Mouse (Mus musculus) ES-E14 (cell line): ENCODE measurements around the gene Rasgef1b. TPM values are rescaled to one million over a fixed set of nuclear protein-coding genes. Genes with fewer than 3 reads are reported as not detected.

Source experiments
- DNase-seq: peaks from one replicate; pipeline ENCODE4 v3.0.0-alpha.2; 2013; ENCODE audit warnings: low read depth, low spot score
- H3K27ac ChIP-seq: 2 replicates; pipeline ENCODE4 v1.5.1; 2012; ENCODE audit warnings: low read depth, mild to moderate bottlenecking, low read length, moderate library complexity, mixed read lengths; ENCODE audit not compliant: poor library complexity, insufficient read depth, severe bottlenecking
- H3K36me3 ChIP-seq: 2 replicates; pipeline ENCODE4 v1.6.1; 2012; ENCODE audit warnings: mild to moderate bottlenecking, low read length, moderate library complexity, mixed read lengths; ENCODE audit not compliant: control insufficient read depth, poor library complexity, insufficient read depth, severe bottlenecking
- H3K4me1 ChIP-seq, 2 experiments: fragments of 150-350 bp in 1 of 2; sonication (generic) in 1 of 2; 2 replicates each; pipeline ENCODE4 v1.6.1; 2012; ENCODE audit warnings: low read length in 2 of 2, mild to moderate bottlenecking in 1 of 2, mixed read lengths in 1 of 2; ENCODE audit not compliant: control insufficient read depth in 2 of 2, insufficient read depth in 2 of 2, poor library complexity in 1 of 2
- H3K4me3 ChIP-seq, 2 experiments: fragments of 150-350 bp in 1 of 2; sonication (generic) in 1 of 2; 2 replicates each; pipeline ENCODE4 v1.5.1; 2012; ENCODE audit warnings: low read length in 2 of 2, low read depth in 1 of 2, mild to moderate bottlenecking in 1 of 2, mixed read lengths in 1 of 2; ENCODE audit not compliant: insufficient read depth in 1 of 2, poor library complexity in 1 of 2, severe bottlenecking in 1 of 2
- H3K9ac ChIP-seq: 2 replicates; pipeline ENCODE4 v1.6.1; 2012; ENCODE audit warnings: low read depth, mild to moderate bottlenecking, low read length, mixed read lengths; ENCODE audit not compliant: poor library complexity, insufficient read depth, severe bottlenecking
- H3K9me3 ChIP-seq: fragments of 150-350 bp; sonication (generic); 2 replicates; pipeline ENCODE4 v1.6.1; 2012; ENCODE audit warnings: low read depth, mild to moderate bottlenecking, low read length; ENCODE audit not compliant: control insufficient read depth, insufficient read depth
- CHD2 ChIP-seq: IDR thresholded peaks from 2 replicates; pipeline ENCODE4 v1.6.1; 2014; ENCODE audit warnings: mild to moderate bottlenecking, low read depth, low read length, inconsistent platforms
- HCFC1 ChIP-seq: IDR thresholded peaks from 2 replicates; pipeline ENCODE4 v1.6.1; 2012; ENCODE audit warnings: low read length, inconsistent platforms, borderline replicate concordance; ENCODE audit not compliant: insufficient read depth
- MAFK ChIP-seq: IDR thresholded peaks from 2 replicates; pipeline ENCODE4 v1.6.1; 2014; ENCODE audit warnings: mild to moderate bottlenecking, low read depth, low read length, inconsistent platforms; ENCODE audit not compliant: insufficient read depth
- ZC3H11A ChIP-seq: IDR thresholded peaks from 2 replicates; pipeline ENCODE4 v1.6.1; 2012; ENCODE audit warnings: low read depth, mild to moderate bottlenecking, inconsistent platforms, low read length, borderline replicate concordance
- ZNF384 ChIP-seq: IDR thresholded peaks from 2 replicates; pipeline ENCODE4 v1.6.1; 2012; ENCODE audit warnings: low read depth, low read length, inconsistent platforms
- in situ Hi-C, 2 experiments: fragments of 600-800 bp; cut with MboI; formaldehyde crosslinking; loops; one replicate each; pipeline ENCODE4 v1.15.1; 2025; ENCODE audit warnings: low sequenced_read_pairs in 2 of 2, inconsistent platforms in 1 of 2; ENCODE audit not compliant: unreplicated experiment in 2 of 2
- total RNA-seq: library from RNA; depleted of rRNA; stranded (reverse); fragments of 300-350 nt; gene quantifications from 2 replicates; pipeline ENCODE4 v1.2.3, GENCODE M21; 2012

Rasgef1b gene
- total RNA-seq, 1 experiment: 2.8 TPM

DNA sequence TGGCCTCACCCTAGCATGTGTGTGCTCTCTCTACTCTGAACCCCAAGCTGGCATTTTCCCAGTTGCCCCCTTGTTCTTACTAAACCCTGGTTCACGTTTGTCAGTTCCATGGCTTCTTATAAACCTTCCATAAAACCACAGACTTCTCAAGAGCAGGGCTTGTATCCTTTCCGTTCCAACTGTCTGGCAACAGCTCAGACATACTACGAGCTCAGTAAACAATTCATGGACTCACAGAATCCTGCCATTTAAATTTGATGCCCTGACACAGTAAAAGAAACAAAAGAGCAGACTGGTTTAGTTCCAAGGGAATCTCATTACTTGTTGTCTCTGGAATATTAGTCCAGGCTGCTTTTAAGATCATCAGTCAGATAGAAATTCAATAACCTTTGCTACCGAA is 277.9 kb downstream of the Rasgef1b start:
- H3K27ac ChIP-seq: no peak overlapping the region
- no peaks in the 10 kb centered on the region for H3K9me3 ChIP-seq
- H3K9ac ChIP-seq: no peak overlapping the region
- DNase-seq: no peak
- in situ Hi-C loops: no loop called here
- H3K4me3 ChIP-seq: no peak overlapping the region
- H3K36me3 ChIP-seq: no peaks in the 10 kb centered on the region
- H3K4me1 ChIP-seq: no peaks in the 10 kb centered on the region
- no peak for TF ChIP-seq ZC3H11A
- TF ChIP-seq HCFC1: no peak
- TF ChIP-seq ZNF384: no peak
- TF ChIP-seq CHD2: no peak
- no peak for TF ChIP-seq MAFK

DNA sequence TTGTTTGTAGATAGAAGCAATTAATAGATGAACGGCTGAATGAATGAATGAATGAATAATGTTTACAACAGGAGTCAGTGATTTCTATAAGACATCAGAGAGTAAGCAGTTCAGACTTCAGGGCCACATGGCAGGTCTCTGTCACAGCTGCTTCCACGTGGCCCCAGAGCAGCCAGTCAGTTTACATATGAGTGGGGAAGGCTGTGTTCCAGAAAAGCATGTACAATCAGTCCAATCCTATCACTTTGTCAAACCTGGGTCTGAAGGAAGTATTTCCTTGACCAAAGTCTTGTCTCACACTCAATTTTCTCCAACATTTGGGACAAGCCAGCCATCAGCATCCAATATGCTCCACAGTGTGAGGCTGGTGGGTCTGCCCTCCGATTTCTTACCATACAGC is 278.4 kb downstream of the Rasgef1b start:
- TF ChIP-seq HCFC1 (no peak), CHD2 (no peak), MAFK (no peak), ZNF384 (no peak), ZC3H11A (no peak)
- DNase-seq: no peak
- no peaks in the 10 kb centered on the region for H3K4me1 ChIP-seq
- H3K27ac ChIP-seq: no peak overlapping the region
- in situ Hi-C loops: no loop called here
- H3K9me3 ChIP-seq: no peaks in the 10 kb centered on the region
- no peak overlapping the region for H3K4me3 ChIP-seq
- no peak overlapping the region for H3K9ac ChIP-seq
- H3K36me3 ChIP-seq: no peaks in the 10 kb centered on the region

DNA sequence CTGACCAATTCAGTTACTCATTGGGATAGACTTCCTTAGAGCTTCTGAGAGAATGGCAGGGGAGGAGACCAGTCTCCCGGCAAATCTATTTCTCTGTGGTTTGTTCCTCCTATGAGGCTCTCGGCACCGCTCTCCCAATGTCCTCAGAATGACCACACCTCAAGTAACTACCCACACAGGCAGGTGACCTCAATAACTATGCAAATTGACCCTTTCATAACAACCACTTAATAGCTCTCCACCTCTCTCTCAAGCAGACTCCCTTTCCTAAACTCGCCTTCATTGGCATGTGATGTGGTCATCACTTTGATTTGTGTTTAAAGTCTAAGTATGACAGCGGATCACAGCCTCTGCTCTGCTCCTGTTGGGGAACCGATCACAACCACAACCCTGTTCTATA is 281.4 kb downstream of the Rasgef1b start:
- Histone ChIP-seq H3K4me3 (no peak overlapping the region), H3K36me3 (no peaks in the 10 kb centered on the region), H3K4me1 (no peaks in the 10 kb centered on the region; a peak in 1 of 4 replicates), H3K27ac (no peak overlapping the region), H3K9me3 (no peaks in the 10 kb centered on the region), H3K9ac (no peak overlapping the region)
- no peak for TF ChIP-seq HCFC1
- TF ChIP-seq CHD2: no peak
- TF ChIP-seq ZNF384: no peak
- no peak for TF ChIP-seq ZC3H11A
- TF ChIP-seq MAFK: no peak
- DNase-seq: no peak
- in situ Hi-C loops: loop anchor here in 1 of 2 experiments (25.0 kb wide), 1 partner anchor 110 kb away; no protein-coding TSS in a partner anchor

DNA sequence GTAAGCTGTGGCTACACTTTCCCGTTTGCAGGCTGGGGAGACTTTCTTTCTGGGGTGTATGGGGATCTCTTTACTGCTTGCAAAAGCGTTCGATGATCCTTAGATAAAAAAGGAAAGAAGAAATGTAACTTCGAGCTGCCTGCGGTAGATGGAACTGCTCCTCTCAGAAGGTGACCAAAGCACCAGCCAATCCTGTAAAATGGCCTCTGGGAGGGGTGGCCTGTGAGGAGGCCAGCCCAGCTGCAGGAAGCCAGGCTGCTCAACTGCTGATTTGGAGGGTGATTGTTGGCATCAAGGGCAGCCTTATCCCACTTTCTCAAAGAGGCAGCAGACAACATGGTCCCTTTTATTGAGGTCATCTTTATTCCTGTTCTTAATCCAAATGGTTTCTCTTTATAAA is 283.6 kb downstream of the Rasgef1b start:
- Histone ChIP-seq H3K27ac (no peak overlapping the region), H3K9ac (no peak overlapping the region), H3K4me1 (no peaks in the 10 kb centered on the region; a peak in 1 of 4 replicates), H3K36me3 (no peaks in the 10 kb centered on the region), H3K9me3 (no peaks in the 10 kb centered on the region), H3K4me3 (no peak overlapping the region)
- in situ Hi-C loops: loop anchor here in 1 of 2 experiments (25.0 kb wide), 1 partner anchor 108 kb away; no protein-coding TSS in a partner anchor
- DNase-seq: no peak
- TF ChIP-seq CHD2 (no peak), MAFK (no peak), ZC3H11A (no peak), ZNF384 (no peak), HCFC1 (no peak)

DNA sequence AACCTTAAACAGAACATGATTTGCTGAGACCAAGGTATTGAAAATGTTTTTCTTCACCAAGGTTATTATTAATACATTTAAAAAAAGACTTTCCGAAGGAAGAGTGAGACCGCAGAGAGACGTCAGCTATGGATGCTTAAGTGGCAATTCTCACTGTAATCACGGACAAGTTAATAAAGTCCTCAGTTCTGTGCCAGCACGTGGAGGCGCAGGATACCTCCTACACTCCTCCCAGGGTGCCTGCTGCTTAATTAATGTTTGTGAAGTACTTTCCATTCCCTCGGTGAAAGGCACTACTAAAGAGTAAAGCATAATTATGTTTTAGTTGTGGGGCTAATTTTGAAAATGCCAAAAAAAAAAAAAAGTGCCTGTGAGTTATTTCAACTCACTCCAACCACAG is 284.1 kb downstream of the Rasgef1b start:
- no peak for TF ChIP-seq HCFC1
- TF ChIP-seq ZNF384: no peak
- no peak for TF ChIP-seq ZC3H11A
- TF ChIP-seq MAFK: no peak
- TF ChIP-seq CHD2: no peak
- no peaks in the 10 kb centered on the region for H3K36me3 ChIP-seq
- H3K4me1 ChIP-seq: no peaks in the 10 kb centered on the region; a peak in 1 of 4 replicates
- no peaks in the 10 kb centered on the region for H3K9me3 ChIP-seq
- H3K27ac ChIP-seq: no peak overlapping the region
- no peak overlapping the region for H3K4me3 ChIP-seq
- DNase-seq: no peak
- H3K9ac ChIP-seq: no peak overlapping the region
- in situ Hi-C loops: loop anchor here in 1 of 2 experiments (25.0 kb wide), 1 partner anchor 107 kb away; no protein-coding TSS in a partner anchor
